Mouse (Mus musculus): ENCODE data around the gene Dohh.

GRCm38 (mm10) chr10:81410981-81411380 lies 26.8 kb downstream of the Dohh start:
- TF ChIP-seq GATA1 (IDR thresholded peaks at IDR 0.05; ENCODE audit: borderline replicate concordance, low read length) (no peak), FLI1 (IDR thresholded peaks at IDR 0.05; ENCODE audit: low read length) (no peak)

All from megakaryocyte, embryonic 14.5 days (primary cell).